8 mouse cellular contexts compared by ENCODE assay signal in the genomic region with DNA sequence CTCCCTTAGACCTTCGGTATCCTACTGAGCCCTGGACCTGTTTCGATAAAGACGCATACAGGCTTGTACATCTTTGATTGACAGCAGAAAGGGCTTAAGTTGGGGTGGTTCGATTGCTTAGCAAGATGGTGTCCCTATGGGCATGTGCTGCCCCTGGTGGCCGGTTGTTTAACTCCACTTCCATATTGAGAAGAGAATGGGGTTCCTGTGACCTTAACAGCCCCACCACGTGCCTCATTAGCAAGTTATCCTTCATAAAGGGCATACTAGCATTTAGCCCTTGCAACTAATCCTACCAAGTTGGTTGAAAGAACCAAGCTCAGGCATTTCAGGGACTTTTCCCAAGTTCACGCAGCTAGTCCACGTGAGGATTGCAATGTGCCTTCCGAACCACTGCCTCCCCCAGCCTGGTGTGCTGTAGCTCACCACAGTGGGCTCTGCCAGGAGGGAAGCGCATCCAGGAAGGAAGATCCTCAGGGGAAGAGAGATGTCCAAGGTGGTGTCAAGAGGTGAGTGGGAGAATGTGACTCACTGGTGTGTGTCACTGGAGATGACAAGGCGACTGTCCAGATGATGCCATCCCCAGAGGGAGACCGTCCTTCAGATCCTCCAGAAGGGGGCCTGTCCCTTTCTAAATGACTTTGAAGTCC.
DNase-seq lines count a peak whose midpoint lies in the region; TF ChIP-seq lines count a peak whose summit lies in the region.

No protein-coding gene starts in this region.

- TF ChIP-seq POLR2A in kidney, adult 2 months (IDR thresholded peaks at IDR 0.05; ENCODE audit: low read depth, low read length) = no peak

- no peak overlapping the region for H3K4me3 ChIP-seq in kidney, adult 2 months (ENCODE audit: insufficient read depth, low read depth, low read length)

- peak overlapping the region; percentile 69 for H3K27ac ChIP-seq in kidney, adult 2 months (ENCODE audit: insufficient read depth, low read depth, low read length)

- peaks cover 12% of the 10 kb centered on the region; the same call in 1 of the 2 replicates for H3K4me1 ChIP-seq in kidney, adult 2 months (ENCODE audit: control insufficient read depth, insufficient read depth, low read length)

- H3K36me3 ChIP-seq in kidney, adult 2 months (ENCODE audit: control insufficient read depth, insufficient read depth, low read length) = no peaks in the 10 kb centered on the region
- H3K36me3 ChIP-seq in splenic B cell, adult 2 months (ENCODE audit: control insufficient read depth, insufficient read depth, low read length, poor library complexity, severe bottlenecking) = no peaks in the 10 kb centered on the region

- H3K27me3 ChIP-seq in kidney, adult 2 months (replicated peaks; ENCODE audit: control insufficient read depth, insufficient read depth, low read length) = no peaks in the 10 kb centered on the region
- no peaks in the 10 kb centered on the region for H3K27me3 ChIP-seq in splenic B cell, adult 2 months (ENCODE audit: control insufficient read depth, insufficient read depth, low read length, poor library complexity, severe bottlenecking)

- WGBS in kidney, adult 2 months = 65% methylated on average over 12 of the region's 12 CpGs

- DNase-seq in B cell, adult 2 months = peak; percentile 46 to 58
- DNase-seq in MEL-GATA-1-ER (ENCODE audit: extremely low read depth, low read depth) = peak; percentile 21
- DNase-seq in cerebellum, adult 9-10 months = peak; percentile 75
- DNase-seq in gastrocnemius, postnatal 10 days = peak; percentile 61
- DNase-seq in kidney, adult 2 months = peak; percentile 67
- peak; percentile 63 for DNase-seq in lung, postnatal 25 days (ENCODE audit: low spot score)
- DNase-seq in splenic B cell, adult 2 months (ENCODE audit: low read depth, low spot score) = peak; percentile 32
- no peak for DNase-seq in Muller cell, postnatal 12 days (ENCODE audit: inconsistent ontology term)

- peak; percentile 54; the same call in 1 of the 2 replicates for TF ChIP-seq CTCF in kidney, adult 2 months (conservative IDR thresholded peaks at IDR 0.05; ENCODE audit: insufficient read depth, insufficient read length, low read depth, low read length)
